Mouse (Mus musculus) thymus, adult 18-20 months (tissue): ENCODE measurements around the gene Suz12.

Experiments used
- DNase-seq, 2 experiments: peaks; one replicate each; pipeline ENCODE4 v3.0.0; 2022; ENCODE audit warnings: mixed read lengths in 2 of 2

The Suz12 gene

GRCm38 (mm10) chr11:80078831-80079230, 85.9 kb downstream of the Suz12 start:
- DNase-seq, result no peak

- DNase-seq, result no peak
Observed at GRCm38 (mm10) chr11:80079751-80080150, 86.8 kb downstream of the Suz12 start.

GRCm38 (mm10) chr11:80080381-80080825, 87.5 kb downstream of the Suz12 start:
- DNase-seq, result no peak

- DNase-seq, result peak; percentile 88 to 89
Observed at GRCm38 (mm10) chr11:80080826-80081728, 88.2 kb downstream of the Suz12 start, which contains the start of gene Crlf3. Gene Crlf3 (minus strand): TSS chr11:80080991.

GRCm38 (mm10) chr11:80081786-80082319, 88.9 kb downstream of the Suz12 start:
- no peak for DNase-seq
